Mouse (Mus musculus): ENCODE measurements at regions not wholly inside any gene's neighbourhood (a gene's known extent, or its start where the extent isn't known, plus 50 kb on each side); places are given as distances from the start of the nearest gene placed in this dataset.

- H3K27ac ChIP-seq (ENCODE audit: control insufficient read depth, low read depth, low read length): no peak overlapping the region
- no peak for TF ChIP-seq TCF12 (IDR thresholded peaks at IDR 0.05; ENCODE audit: low read depth, low read length)
- no peak for TF ChIP-seq JUND (IDR thresholded peaks at IDR 0.05; ENCODE audit: low read depth, low read length)
- no peak for TF ChIP-seq GABPA (IDR thresholded peaks at IDR 0.05; ENCODE audit: low read depth, low read length)
- no peak for TF ChIP-seq RAD21 (IDR thresholded peaks at IDR 0.05; ENCODE audit: low read depth, low read length)
- TF ChIP-seq RCOR1 (IDR thresholded peaks at IDR 0.05; ENCODE audit: low read depth, low read length): no peak
- no peak for TF ChIP-seq POLR2AphosphoS5 (IDR thresholded peaks at IDR 0.05; ENCODE audit: borderline replicate concordance, low read depth, low read length)
- TF ChIP-seq MAZ (IDR thresholded peaks at IDR 0.05; ENCODE audit: low read depth, low read length): no peak
- TF ChIP-seq USF1 (IDR thresholded peaks at IDR 0.05; ENCODE audit: low read depth, low read length): no peak
- TF ChIP-seq TBP (IDR thresholded peaks at IDR 0.05; ENCODE audit: low read depth, low read length): no peak
- TF ChIP-seq TAL1 (IDR thresholded peaks at IDR 0.05; ENCODE audit: low read length): no peak
- H3K4me1 ChIP-seq (ENCODE audit: control insufficient read depth in 1 of 2, insufficient read depth in 2 of 2, low read length in 2 of 2): no peaks in the 10 kb centered on the region
- H3K4me3 ChIP-seq (ENCODE audit: control insufficient read depth in 1 of 2, insufficient read depth in 1 of 2, low read depth in 2 of 2, low read length in 2 of 2): no peak overlapping the region
- no peak overlapping the region for H3K9ac ChIP-seq (ENCODE audit: control insufficient read depth, low read depth, low read length, poor library complexity, severe bottlenecking)
- no peaks in the 10 kb centered on the region for H3K27me3 ChIP-seq (ENCODE audit: control insufficient read depth in 1 of 2, insufficient read depth in 2 of 2, low read length in 2 of 2)
- H3K9me3 ChIP-seq (replicated peaks; ENCODE audit: insufficient read depth, low read length): no peaks in the 10 kb centered on the region
- no peaks in the 10 kb centered on the region for H3K79me2 ChIP-seq (ENCODE audit: control insufficient read depth, insufficient read depth, low read length, poor library complexity)
- no peaks in the 10 kb centered on the region for H3K36me3 ChIP-seq (ENCODE audit: control insufficient read depth in 1 of 2, insufficient read depth in 2 of 2, low read length in 2 of 2)
- no peak for DNase-seq (ENCODE audit: low read depth, low spot score)
Measured at GRCm38 (mm10) chr4:66622650-66623394, 204.6 kb upstream of the Tlr4 start.

- Histone ChIP-seq H3K79me2 (ENCODE audit: control insufficient read depth, insufficient read depth, low read length, poor library complexity) (no peaks in the 10 kb centered on the region), H3K9ac (ENCODE audit: control insufficient read depth, low read depth, low read length, poor library complexity, severe bottlenecking) (no peak overlapping the region), H3K27ac (ENCODE audit: control insufficient read depth, low read depth, low read length) (no peak overlapping the region), H3K4me1 (ENCODE audit: control insufficient read depth in 1 of 2, insufficient read depth in 2 of 2, low read length in 2 of 2) (no peaks in the 10 kb centered on the region), H3K4me3 (ENCODE audit: control insufficient read depth in 1 of 2, insufficient read depth in 1 of 2, low read depth in 2 of 2, low read length in 2 of 2) (no peak overlapping the region), H3K9me3 (replicated peaks; ENCODE audit: insufficient read depth, low read length) (no peaks in the 10 kb centered on the region), H3K27me3 (ENCODE audit: control insufficient read depth in 1 of 2, insufficient read depth in 2 of 2, low read length in 2 of 2) (no peaks in the 10 kb centered on the region), H3K36me3 (ENCODE audit: control insufficient read depth in 1 of 2, insufficient read depth in 2 of 2, low read length in 2 of 2) (no peaks in the 10 kb centered on the region)
- TF ChIP-seq SMC3 (IDR thresholded peaks at IDR 0.05; ENCODE audit: low read depth, low read length) (no peak), NELFE (IDR thresholded peaks at IDR 0.05; ENCODE audit: low read depth, low read length) (no peak), NRF1 (IDR thresholded peaks at IDR 0.05; ENCODE audit: insufficient read depth, low read depth, low read length, poor library complexity, severe bottlenecking) (no peak), ZMIZ1 (IDR thresholded peaks at IDR 0.05; ENCODE audit: low read depth, low read length) (no peak), MXI1 (IDR thresholded peaks at IDR 0.05; ENCODE audit: low read depth, low read length) (no peak), MAZ (IDR thresholded peaks at IDR 0.05; ENCODE audit: low read depth, low read length) (no peak), ZKSCAN1 (IDR thresholded peaks at IDR 0.05; ENCODE audit: low read depth, low read length) (no peak), GATA1 (IDR thresholded peaks at IDR 0.05; ENCODE audit: low read depth, low read length) (no peak), SIN3A (IDR thresholded peaks at IDR 0.05; ENCODE audit: low read length) (no peak), EP300 (IDR thresholded peaks at IDR 0.05; ENCODE audit: low read depth in 1 of 2, low read length in 2 of 2) (no peak), POLR2AphosphoS5 (IDR thresholded peaks at IDR 0.05; ENCODE audit: borderline replicate concordance, low read depth, low read length) (no peak), USF1 (IDR thresholded peaks at IDR 0.05; ENCODE audit: low read depth, low read length) (no peak), USF2 (IDR thresholded peaks at IDR 0.05; ENCODE audit: borderline replicate concordance in 1 of 2, insufficient read depth in 1 of 2, low read depth in 1 of 2, low read length in 2 of 2) (no peak), HCFC1 (IDR thresholded peaks at IDR 0.05; ENCODE audit: low read depth, low read length) (no peak), BHLHE40 (IDR thresholded peaks at IDR 0.05; ENCODE audit: borderline replicate concordance, low read depth, low read length) (no peak), MYB (IDR thresholded peaks at IDR 0.05; ENCODE audit: low read depth, low read length) (no peak), KAT2A (conservative IDR thresholded peaks at IDR 0.05; ENCODE audit: low read depth, low read length) (no peak), RCOR1 (IDR thresholded peaks at IDR 0.05; ENCODE audit: low read depth, low read length) (no peak), ELF1 (IDR thresholded peaks at IDR 0.05; ENCODE audit: low read depth, low read length) (no peak)
- DNase-seq (ENCODE audit: low read depth, low spot score): no peak
Measured at GRCm38 (mm10) chr4:66618811-66619440, 208.5 kb upstream of the Tlr4 start.
